Mouse (Mus musculus): ENCODE data around the gene St6galnac1. TPM values are rescaled to one million over a fixed set of nuclear protein-coding genes. Genes with fewer than 3 reads are reported as not detected.
"Not testable (repeated sequence)": the region's sequence is repeated elsewhere in the genome, so short reads cannot be mapped to it uniquely, and the experiment has no call there.

The St6galnac1 gene
- total RNA-seq (2021) = not detected
- long read RNA-seq, experiment 1 = 0 reads
- long read RNA-seq, experiment 2 = 0 reads

DNA sequence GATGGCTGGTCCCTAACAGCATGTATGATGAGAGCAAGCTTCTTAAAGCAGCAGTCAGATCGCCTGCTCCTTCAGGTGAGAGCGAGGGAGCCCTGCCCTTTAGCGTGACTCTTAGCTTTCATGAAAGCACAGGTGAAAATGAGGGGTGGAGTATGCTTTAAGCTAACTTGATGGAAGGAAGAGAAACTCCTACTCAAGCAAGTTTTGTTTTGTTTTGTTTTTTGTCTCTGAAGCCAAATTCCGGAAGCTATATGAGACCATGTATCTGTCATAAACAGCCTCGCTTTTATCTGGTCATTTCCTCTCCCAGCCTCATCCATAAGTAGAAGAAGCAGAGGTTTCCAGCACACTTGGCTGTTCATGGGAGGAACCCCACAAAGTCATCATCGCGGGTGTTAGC is at the start of gene St6galnac1:
St6galnac1 (minus strand) TSS at position 101 of the 400 bp plus-strand sequence.
- DNase-seq (ENCODE audit: low spot score in 2 of 2) = no peak

DNA sequence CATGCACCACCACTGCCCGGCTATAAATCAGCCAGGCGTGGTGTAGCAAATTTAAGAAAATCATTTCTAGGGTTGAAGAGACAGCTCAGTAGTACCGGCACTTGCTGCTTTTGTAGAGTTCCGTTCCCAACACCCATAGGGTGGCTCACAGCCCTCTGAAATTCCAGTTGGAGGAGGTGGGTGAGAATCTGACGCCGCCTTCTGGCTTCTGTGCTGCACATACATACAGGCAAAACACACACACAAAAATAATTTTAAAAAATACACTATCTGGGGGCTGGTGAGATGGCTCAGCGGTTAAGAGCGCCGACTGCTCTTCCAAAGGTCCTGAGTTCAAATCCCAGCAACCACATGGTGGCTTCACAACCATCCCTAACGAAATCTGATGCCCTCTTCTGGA is 48.6 kb upstream of the St6galnac1 start:
- DNase-seq (ENCODE audit: low spot score in 2 of 2) = not testable (repeated sequence)

DNA sequence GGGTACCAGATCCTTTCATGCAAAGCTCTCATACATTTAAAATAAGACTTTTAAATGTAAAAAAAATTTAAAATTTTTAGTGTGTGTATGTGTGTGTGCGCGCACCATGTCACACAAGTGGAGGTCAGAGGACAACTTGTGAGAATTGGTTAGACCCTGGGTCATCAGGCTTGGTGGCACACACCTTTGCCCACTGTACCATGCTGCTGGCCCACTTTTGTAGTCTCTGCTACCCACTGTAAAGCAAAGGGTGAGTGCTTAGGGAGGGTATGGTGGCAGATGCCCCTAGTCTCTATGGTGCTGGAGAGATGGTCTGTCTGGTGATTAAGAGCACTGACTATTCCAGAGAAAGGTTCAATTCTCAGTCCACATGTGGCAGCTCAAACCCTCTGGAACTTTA is 47.9 kb upstream of the St6galnac1 start:
- DNase-seq (ENCODE audit: low spot score in 2 of 2) = no peak

DNA sequence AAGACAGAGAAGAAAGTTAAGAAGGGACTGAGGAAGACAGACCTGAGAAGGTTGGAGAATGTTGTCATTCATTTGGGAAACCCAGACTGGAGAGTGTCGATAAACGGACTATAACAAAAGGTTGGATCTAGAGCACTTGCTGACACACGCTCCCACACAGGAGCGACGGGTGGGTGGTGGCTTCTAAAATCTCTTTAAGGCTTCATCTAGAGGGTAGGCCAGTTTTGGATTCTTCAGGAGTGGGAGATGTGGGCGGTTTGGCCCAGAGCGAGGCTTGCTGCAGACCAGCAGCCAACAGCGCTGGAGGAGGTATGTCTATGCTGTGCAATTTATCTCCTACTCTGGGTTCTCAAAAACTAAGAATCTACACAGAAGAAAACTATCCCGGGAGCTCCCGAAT is 47.3 kb upstream of the St6galnac1 start:
- DNase-seq (ENCODE audit: low spot score in 2 of 2) = no peak

DNA sequence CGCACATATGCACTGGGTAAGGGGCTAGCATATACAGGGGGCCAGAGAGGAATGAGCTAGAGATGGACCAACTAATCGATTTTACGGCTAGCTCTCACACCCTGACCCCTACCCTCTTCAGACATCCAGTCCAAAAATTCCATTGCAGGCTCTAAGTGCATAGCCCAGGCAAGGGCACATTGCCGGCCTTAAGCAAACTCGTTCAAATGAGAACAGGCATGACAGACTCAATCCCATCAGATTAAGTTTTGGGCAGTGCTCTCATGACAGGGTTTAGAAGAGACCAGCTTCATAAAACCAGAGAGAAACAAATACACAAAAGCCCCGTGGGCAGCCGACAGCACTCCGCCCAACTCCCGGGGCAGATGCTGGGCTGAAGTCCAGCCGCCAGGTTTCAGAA is 46.9 kb upstream of the St6galnac1 start:
- DNase-seq (ENCODE audit: low spot score in 2 of 2) = no peak

- no peak for DNase-seq (ENCODE audit: low spot score in 2 of 2)
Observed at GRCm38 (mm10) chr11:116821057-116821940, 46.0 kb upstream of the St6galnac1 start.

DNA sequence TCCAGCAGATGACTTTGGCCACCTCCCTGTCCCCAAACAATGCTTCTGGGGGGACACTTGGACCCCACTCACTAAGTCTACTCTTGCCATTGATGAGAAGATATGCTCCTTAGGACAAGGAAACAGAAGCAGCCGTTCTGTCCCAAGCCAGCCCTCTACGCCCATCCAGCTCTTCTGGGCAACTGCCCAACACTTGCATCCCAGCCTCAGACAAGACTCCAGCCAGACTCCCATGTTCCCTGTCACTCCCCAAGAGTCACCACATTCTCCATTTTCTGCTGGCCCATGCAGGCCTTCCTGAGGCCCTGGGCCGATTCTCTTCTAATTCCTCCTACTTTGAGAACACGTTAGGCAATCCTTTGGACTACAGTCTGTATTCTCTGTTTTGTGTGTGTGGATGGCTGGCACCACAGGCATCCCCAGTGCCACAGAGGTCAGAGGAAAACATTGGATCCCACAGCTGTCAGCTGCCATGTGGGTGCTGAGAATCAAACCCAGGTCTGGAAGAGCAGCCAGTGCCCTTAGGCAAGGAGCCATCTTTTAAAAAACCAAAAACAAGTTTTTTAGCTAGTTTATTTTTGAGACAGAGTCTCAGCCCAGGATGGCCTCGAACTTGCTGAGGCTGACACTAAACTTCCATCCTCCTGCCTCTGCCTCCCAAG is 44.8 kb upstream of the St6galnac1 start:
- DNase-seq (ENCODE audit: low spot score in 2 of 2) = no peak

- no peak for DNase-seq (ENCODE audit: low spot score in 2 of 2)
Observed at GRCm38 (mm10) chr11:116818722-116819121, 43.4 kb upstream of the St6galnac1 start.

- no peak for DNase-seq (ENCODE audit: low spot score in 2 of 2)
Observed at GRCm38 (mm10) chr11:116817567-116817966, 42.3 kb upstream of the St6galnac1 start.

DNA sequence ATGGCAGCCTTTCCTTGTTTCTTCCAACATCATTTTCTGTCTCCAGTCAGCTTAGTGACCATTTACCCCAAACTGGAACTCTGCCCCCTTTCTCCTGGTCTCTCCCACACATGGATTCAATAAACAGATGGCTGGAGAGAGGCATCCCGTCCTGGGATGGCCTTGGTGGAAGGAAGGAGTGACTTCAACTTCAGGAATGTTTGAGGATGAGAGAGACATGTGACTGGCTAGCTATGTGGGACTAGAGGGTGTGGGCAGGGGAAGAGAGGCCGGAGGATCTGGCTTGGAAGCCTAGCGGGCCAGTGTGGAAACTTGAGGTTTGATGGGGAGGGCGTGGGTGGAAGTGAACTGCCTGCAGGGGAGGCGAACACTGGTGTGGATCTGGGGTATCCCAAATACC is 41.5 kb upstream of the St6galnac1 start:
- no peak for DNase-seq (ENCODE audit: low spot score in 2 of 2)

- DNase-seq (ENCODE audit: low spot score in 2 of 2) = no peak
Observed at GRCm38 (mm10) chr11:116814884-116815415, 39.6 kb upstream of the St6galnac1 start.

DNA sequence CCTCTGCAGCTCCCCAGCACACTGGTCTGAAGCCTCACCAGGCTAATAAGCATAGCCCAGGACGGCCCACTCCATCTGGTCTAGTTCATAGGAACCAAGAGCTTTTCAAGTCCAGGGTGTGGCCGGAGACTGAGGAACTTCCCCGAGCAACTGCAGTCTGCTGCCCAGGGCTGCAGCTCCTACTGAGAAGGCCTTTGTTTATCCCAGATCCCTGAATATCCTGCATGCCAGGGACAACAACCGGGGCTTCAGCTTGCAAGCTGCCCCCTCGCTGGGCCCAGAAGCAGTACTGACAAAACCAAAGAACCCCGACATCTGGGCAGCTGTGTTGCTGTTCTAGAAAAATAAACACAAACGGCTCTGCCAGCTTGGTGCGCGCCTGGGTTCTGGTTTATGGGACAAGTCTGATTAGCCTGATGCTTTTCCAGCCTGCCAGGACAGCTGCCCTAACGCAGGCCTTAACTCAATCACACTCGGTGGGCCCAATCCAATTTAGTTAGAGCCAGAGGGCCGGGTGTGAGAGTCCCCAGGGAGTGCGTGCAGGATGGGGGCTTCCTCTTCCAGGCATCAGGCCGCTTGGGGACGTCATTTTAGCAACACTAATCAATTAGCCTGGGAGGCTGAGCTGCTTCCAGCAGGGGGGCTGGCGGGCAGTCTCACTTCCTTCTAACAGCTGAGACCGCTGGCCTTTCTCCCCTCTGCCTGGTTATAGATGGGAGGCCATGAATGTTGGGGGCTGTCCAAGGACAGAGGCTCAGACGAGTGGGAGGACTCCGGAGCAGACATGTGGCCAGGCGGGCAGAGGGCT is 39.0 kb upstream of the St6galnac1 start:
- DNase-seq (ENCODE audit: low spot score in 2 of 2) = peak in 1 of 2 experiments; percentile 53

DNA sequence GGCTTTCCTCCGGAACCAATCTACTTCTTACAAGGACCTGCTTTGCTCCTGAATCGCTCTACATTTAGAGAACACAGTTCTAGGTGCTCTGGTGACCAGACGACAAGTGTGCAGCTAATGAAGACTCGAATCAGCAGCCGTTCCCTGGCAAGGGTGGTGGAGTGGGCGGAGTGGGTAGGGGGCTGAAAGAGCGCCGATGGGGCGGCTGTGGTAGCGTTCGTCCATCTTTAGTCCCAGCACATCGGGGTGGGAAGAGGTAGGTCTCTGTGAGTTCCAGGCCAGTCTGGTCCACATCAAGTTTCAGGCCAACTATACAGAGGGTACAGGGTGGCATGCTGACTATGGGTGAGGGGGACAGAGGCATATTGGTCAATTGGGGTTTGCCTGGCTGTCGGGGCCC is 38.3 kb upstream of the St6galnac1 start:
- DNase-seq (ENCODE audit: low spot score in 2 of 2) = no peak

DNA sequence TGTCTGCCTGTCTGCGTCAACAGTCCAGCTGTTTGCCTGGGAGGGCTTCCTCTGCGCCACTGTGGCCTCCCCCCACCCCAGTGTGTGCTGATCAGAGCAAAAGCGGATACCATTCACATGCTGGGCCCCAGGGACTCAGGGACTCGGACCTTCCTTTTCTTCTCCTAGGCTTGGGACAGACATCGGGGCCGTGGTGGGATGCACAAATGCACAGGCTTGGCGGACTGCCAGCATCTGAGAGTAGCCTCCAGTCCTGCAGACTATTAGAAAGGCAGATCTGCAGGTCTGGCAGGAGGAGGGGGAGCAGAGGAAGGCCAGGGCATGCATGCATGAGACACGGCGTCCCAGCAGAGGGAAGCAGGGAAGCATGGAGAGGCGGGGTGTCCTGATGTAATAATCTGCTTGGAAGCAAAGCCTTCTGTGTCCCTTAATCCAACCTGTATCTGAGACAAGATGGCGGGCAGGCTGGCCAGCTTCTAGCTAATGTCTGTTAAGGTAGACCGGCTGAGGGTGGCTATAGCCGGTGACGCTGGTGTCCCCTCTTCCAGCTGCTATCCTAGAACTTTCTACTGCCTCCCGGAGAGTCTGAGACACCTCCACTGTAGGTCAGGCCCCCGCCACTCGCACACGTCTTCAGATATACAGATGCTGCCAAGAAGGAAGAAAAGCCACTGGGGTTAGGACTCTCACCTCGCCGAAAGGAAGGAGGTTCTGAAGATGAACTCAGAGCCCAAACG is 37.7 kb upstream of the St6galnac1 start:
- no peak for DNase-seq (ENCODE audit: low spot score in 2 of 2)

DNA sequence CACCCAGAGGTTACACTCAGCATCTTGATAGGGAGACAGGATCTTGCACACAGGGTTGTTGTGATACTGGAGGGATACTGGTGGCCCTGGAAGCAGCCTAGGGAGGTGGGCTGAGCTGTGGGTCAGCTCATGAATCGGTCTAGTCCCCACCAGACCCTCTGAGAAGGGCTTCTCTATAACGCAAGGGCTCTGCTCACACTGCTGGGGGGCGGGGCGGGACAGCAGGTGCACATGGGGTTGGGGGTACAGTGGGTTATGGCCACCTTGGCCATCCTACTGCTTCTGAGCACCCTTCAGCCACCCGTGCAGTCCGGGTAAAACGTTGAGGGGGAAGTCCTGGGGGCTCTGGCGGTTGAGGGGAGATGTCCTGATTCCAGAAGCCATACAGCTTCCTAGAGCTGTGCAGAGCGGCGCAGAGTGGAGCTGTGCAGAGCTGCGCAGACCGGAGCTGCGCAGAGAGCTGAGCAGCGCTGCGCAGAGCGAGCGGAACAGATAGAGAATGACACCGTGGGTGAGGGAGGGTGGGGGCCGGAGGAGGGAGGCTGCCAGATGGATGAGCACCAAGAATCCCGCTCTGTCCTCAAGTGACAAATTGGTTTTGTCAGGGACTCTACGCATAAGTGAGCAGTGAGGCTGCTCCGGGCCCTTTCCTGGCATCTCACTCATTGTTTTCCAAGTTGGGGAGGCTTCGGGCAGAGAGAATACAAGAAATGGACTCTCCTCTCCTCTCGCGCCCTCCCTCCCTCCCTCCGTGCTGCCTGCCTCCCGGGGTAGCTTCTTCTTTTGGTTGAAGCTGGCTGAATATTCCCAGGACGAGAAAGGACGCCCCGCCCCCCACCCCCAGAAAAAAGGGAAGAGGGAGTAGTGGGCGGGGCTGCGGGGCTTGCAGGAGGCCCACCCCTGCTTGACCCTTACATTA is 35.9 kb upstream of the St6galnac1 start:
- peak; percentile 73 to 79 for DNase-seq (ENCODE audit: low spot score in 2 of 2)

DNA sequence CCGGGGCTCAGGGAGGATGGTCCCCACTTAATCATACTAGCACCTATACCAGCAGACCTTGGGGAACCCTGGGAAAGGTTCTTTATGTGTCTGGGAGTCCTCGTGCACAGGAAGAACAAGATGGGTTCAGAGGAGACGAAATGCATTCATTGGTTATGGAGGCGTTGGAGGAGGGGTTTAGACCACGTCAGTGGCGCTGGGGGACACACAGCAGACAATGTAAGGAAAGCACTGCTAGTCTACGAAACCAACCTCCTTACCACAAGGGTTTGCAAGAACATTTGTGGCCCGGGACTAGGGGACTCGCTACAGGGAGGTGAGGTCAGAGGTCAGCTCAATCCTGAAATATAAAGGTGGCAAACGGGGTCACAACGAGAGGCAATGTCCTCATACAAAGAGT is 35.2 kb upstream of the St6galnac1 start:
- no peak for DNase-seq (ENCODE audit: low spot score in 2 of 2)

GRCm38 (mm10) chr11:116809520-116809919 is 34.2 kb upstream of the St6galnac1 start:
- no peak for DNase-seq (ENCODE audit: low spot score in 2 of 2)

DNA sequence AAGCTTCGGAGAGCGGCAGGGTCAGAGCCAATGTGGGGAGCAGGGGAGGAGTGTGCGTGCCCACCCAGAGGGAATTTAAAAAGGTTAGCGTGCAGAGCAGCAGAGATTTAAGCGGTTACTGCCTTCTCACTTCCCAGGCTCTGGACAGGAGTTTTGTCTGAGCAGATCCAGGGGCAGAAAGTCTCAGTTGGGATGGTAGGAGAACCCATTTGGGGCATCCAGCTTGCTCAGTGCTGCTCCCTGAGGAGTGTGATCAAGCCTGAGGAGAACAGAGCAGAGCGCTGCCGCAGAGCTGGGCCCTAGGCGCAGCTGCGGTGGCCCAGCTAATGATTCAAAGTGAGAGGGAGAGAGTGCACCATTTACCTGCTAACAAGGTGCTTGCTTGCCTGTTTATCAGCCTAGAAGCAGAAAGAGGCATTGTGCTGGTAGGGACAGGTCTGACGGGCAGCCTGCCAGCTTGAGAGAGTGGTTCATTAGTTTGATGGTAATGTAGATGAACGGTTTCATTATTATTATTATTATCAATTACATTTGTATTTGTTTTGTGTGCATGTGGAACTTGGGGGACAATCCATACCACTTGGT is 33.6 kb upstream of the St6galnac1 start:
- no peak for DNase-seq (ENCODE audit: low spot score in 2 of 2)

GRCm38 (mm10) chr11:116807938-116808606 is 32.8 kb upstream of the St6galnac1 start:
- peak; percentile 87 to 93 for DNase-seq (ENCODE audit: low spot score in 2 of 2)
